Mouse (Mus musculus) bone marrow, adult 2 months (tissue): ENCODE measurements around the gene Prrc2c. TPM values are rescaled to one million over a fixed set of nuclear protein-coding genes. Genes with fewer than 3 reads are reported as not detected.
"Not testable (repeated sequence)": the region's sequence is repeated elsewhere in the genome, so short reads cannot be mapped to it uniquely, and the experiment has no call there.

Source experiments
- H3K27ac ChIP-seq: fragments of 200-500 bp; 2 replicates; pipeline ENCODE4 v1.5.1; 2012; ENCODE audit warnings: low read depth, mild to moderate bottlenecking, control low read depth, inconsistent platforms, low read length; ENCODE audit not compliant: control insufficient read depth, poor library complexity, insufficient read depth
- H3K4me1 ChIP-seq: fragments of 200-500 bp; 2 replicates; pipeline ENCODE4 v1.6.1; 2011; ENCODE audit warnings: low read length; ENCODE audit not compliant: control insufficient read depth, insufficient read depth
- H3K4me3 ChIP-seq: fragments of 200-500 bp; replicated peaks from 2 replicates; pipeline ENCODE3; 2011; ENCODE audit warnings: mild to moderate bottlenecking, low read depth, low read length, control low read depth; ENCODE audit not compliant: control insufficient read depth
- CTCF ChIP-seq: fragments of 200-500 bp; IDR thresholded peaks from 2 replicates; pipeline ENCODE4 v1.5.1; 2011; ENCODE audit warnings: low read length, control low read depth; ENCODE audit not compliant: control insufficient read depth, insufficient read depth
- POLR2A ChIP-seq: fragments of 200-500 bp; IDR thresholded peaks from 2 replicates; pipeline ENCODE4 v1.6.1; 2011; ENCODE audit warnings: low read depth, mild to moderate bottlenecking, control low read depth, low read length, borderline replicate concordance; ENCODE audit not compliant: control insufficient read depth
- WGBS: fragments of 180-500 bp; shearing (Covaris S2); methylation state at CpG from one replicate; pipeline ENCODE4 v1.1.7; 2018; 5-methylcytosine and 5-hydroxymethylcytosine counted together
- polyA plus RNA-seq: library from polyadenylated mRNA; stranded (reverse); fragments of >200 nt; gene quantifications from 2 replicates; pipeline ENCODE4 v1.2.4, GENCODE M21; 2011; ENCODE audit warnings: low replicate concordance; ENCODE audit not compliant: missing spikeins, insufficient read depth, insufficient read length

Prrc2c gene
- polyA plus RNA-seq, result 73.2 and 95.5 TPM in 2 replicates

GRCm38 (mm10) chr1:162740401-162740835 lies at the start of gene Prrc2c:
TSS of gene Prrc2c (minus strand) at chr1:162740556.
- Histone ChIP-seq H3K27ac (peak within 1 kb of the TSS; percentile 98), H3K4me3 (peak within 1 kb of the TSS; percentile 91), H3K4me1 (no peaks in the 10 kb centered on the region; the same call in 1 of the 2 replicates)
- TF ChIP-seq CTCF (peak; percentile 53; the same call in 1 of the 2 replicates), POLR2A (peak; percentile 62; the same call in 1 of the 2 replicates)
- under 1% methylated on average over 36 of the region's 36 CpGs for whole genome bisulfite sequencing

- WGBS, result 76% methylated on average over 4 of the region's 4 CpGs
- H3K4me3 ChIP-seq, result no peak overlapping the region
- H3K4me1 ChIP-seq, result no peaks in the 10 kb centered on the region
- no peak overlapping the region for H3K27ac ChIP-seq
- no peak for TF ChIP-seq CTCF
- TF ChIP-seq POLR2A, result no peak
Observed at GRCm38 (mm10) chr1:162785222-162785621, 44.9 kb upstream of the Prrc2c start.

- no peak for TF ChIP-seq CTCF
- no peak for TF ChIP-seq POLR2A
- H3K4me3 ChIP-seq, result no peak overlapping the region
- no peak overlapping the region for H3K27ac ChIP-seq
- H3K4me1 ChIP-seq, result no peaks in the 10 kb centered on the region
- WGBS, result 87% methylated on average over 7 of the region's 7 CpGs
Observed at GRCm38 (mm10) chr1:162783669-162784248, 43.4 kb upstream of the Prrc2c start.

GRCm38 (mm10) chr1:162781035-162781434 lies 40.7 kb upstream of the Prrc2c start:
- not testable (repeated sequence) for H3K4me3 ChIP-seq, H3K4me1 ChIP-seq, H3K27ac ChIP-seq
- WGBS, result 88% methylated on average over 2 of the region's 2 CpGs

GRCm38 (mm10) chr1:162777943-162778538 lies 37.7 kb upstream of the Prrc2c start:
- Histone ChIP-seq H3K4me3 (no peak overlapping the region), H3K4me1 (no peaks in the 10 kb centered on the region), H3K27ac (no peak overlapping the region)
- TF ChIP-seq POLR2A, result no peak
- TF ChIP-seq CTCF, result no peak
- WGBS, result 82% methylated on average over 5 of the region's 5 CpGs

GRCm38 (mm10) chr1:162773661-162774060 lies 33.3 kb upstream of the Prrc2c start:
- H3K4me3 ChIP-seq, result no peak overlapping the region
- H3K4me1 ChIP-seq, result no peaks in the 10 kb centered on the region
- no peak overlapping the region for H3K27ac ChIP-seq
- WGBS, result 57% methylated on average over 4 of the region's 4 CpGs
- no peak for TF ChIP-seq POLR2A
- TF ChIP-seq CTCF, result no peak

- no peak overlapping the region for H3K27ac ChIP-seq
- H3K4me3 ChIP-seq, result no peak overlapping the region
- TF ChIP-seq CTCF (no peak), POLR2A (no peak)
- 64% methylated on average over 4 of the region's 4 CpGs for WGBS
- H3K4me1 ChIP-seq, result no peaks in the 10 kb centered on the region
Observed at GRCm38 (mm10) chr1:162771617-162772360, 31.4 kb upstream of the Prrc2c start.

GRCm38 (mm10) chr1:162752009-162752408 lies 11.7 kb upstream of the Prrc2c start:
- Histone ChIP-seq H3K27ac (no peak overlapping the region), H3K4me1 (no peaks in the 10 kb centered on the region), H3K4me3 (no peak overlapping the region)
- TF ChIP-seq CTCF (no peak), POLR2A (no peak)
- 51% methylated on average over 6 of the region's 6 CpGs for whole genome bisulfite sequencing

- TF ChIP-seq POLR2A (no peak), CTCF (no peak)
- 77% methylated on average over 7 of the region's 7 CpGs for WGBS
- H3K4me1 ChIP-seq, result no peaks in the 10 kb centered on the region
- H3K27ac ChIP-seq, result no peak overlapping the region
- no peak overlapping the region for H3K4me3 ChIP-seq
Observed at GRCm38 (mm10) chr1:162749607-162750006, 9.3 kb upstream of the Prrc2c start.
